Mouse (Mus musculus) E14TG2a.4 (cell line): ENCODE measurements around the gene Rps15.

Experiments
- CTCF ChIP-seq: conservative IDR thresholded peaks from 2 replicates; pipeline ENCODE4 v1.5.1; 2014; ENCODE audit warnings: low read length
- NANOG ChIP-seq: IDR thresholded peaks from 2 replicates; pipeline ENCODE4 v1.6.1; 2014; ENCODE audit warnings: borderline replicate concordance, low read length, mixed read lengths
- POU5F1 ChIP-seq: IDR thresholded peaks from 2 replicates; pipeline ENCODE4 v1.6.1; 2014; ENCODE audit warnings: low read length, borderline replicate concordance

DNA sequence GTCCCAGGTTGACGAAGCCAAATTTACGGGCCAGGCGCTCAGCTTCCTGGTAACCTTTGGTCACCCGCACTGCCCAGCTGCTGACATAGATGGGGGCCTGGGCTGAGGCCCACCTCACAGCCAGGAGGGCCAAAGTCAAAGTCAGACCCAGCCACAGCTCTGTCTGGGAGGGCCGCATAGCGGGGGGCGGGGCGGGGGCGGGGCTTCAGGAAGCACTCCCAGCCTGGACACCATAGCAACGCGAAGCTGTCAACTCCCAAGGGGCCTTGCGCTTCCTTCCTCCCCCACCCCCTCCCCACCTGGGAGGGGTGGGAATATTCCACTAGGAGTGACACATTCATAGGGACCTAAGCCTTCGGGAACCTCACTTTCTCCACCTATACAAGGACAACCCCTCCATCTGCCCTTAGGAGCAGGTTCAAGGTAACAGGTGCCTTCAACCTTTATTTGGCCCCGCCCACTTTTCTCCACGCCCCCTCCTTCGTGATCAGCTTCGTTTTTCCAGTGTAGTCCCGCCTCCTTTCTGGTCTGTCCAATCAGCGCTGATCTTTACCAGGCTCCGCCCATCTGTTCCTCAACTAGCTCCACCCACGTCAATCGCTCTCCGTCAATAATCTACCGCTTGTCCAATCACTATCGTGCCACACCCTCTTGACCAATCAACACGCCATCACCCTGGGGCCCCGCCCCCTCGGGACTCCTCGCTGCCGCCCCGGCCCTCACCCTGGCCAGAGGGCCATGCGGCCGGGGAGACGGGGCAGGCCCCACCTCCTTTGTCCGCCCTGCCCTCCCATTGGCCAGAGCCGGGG, 37.2 kb downstream of the Rps15 start, which contains the start of the genes Pcsk4 and Reep6:
- TF ChIP-seq CTCF (no peak), POU5F1 (no peak), NANOG (no peak)
